Mouse (Mus musculus) liver, adult 2 months (tissue): ENCODE results near the gene Cpn1. TPM values are rescaled to one million over a fixed set of nuclear protein-coding genes. Genes with fewer than 3 reads are reported as not detected.

Experiments used
- DNase-seq: peaks from one replicate; pipeline ENCODE4 v3.0.0-alpha.2; 2011; ENCODE audit warnings: low read depth, low spot score; ENCODE audit errors: extremely low read depth
- H3K27ac ChIP-seq: fragments of 200-500 bp; replicated peaks from 2 replicates; pipeline ENCODE4 v1.5.1; 2012; ENCODE audit warnings: low read depth, mild to moderate bottlenecking, control low read depth, inconsistent platforms, low read length; ENCODE audit not compliant: insufficient read depth
- H3K27me3 ChIP-seq: fragments of 200-500 bp; 2 replicates; pipeline ENCODE4 v1.6.1; 2012; ENCODE audit warnings: mild to moderate bottlenecking, moderate library complexity, low read length, inconsistent platforms; ENCODE audit not compliant: control insufficient read depth, insufficient read depth
- H3K36me3 ChIP-seq: fragments of 200-500 bp; 2 replicates; pipeline ENCODE4 v1.6.1; 2012; ENCODE audit warnings: low read length, inconsistent platforms; ENCODE audit not compliant: control insufficient read depth, insufficient read depth
- H3K4me1 ChIP-seq: fragments of 200-500 bp; 2 replicates; pipeline ENCODE4 v1.6.1; 2011; ENCODE audit warnings: low read length; ENCODE audit not compliant: control insufficient read depth, insufficient read depth
- H3K4me3 ChIP-seq: fragments of 200-500 bp; 2 replicates; pipeline ENCODE4 v1.5.1; 2011; ENCODE audit warnings: low read depth, mild to moderate bottlenecking, control low read depth, low read length, moderate library complexity; ENCODE audit not compliant: insufficient read depth
- H3K79me2 ChIP-seq: fragments of 200-500 bp; 2 replicates; pipeline ENCODE4 v1.6.1; 2012; ENCODE audit warnings: inconsistent platforms, mild to moderate bottlenecking, low read length, moderate library complexity; ENCODE audit not compliant: control insufficient read depth, insufficient read depth
- H3K9ac ChIP-seq: fragments of 200-500 bp; 2 replicates; pipeline ENCODE4 v1.6.1; 2012; ENCODE audit warnings: low read depth, mild to moderate bottlenecking, control low read depth, inconsistent platforms, low read length
- CTCF ChIP-seq: fragments of 200-500 bp; IDR thresholded peaks from 2 replicates; pipeline ENCODE4 v1.5.1; 2011; ENCODE audit warnings: low read depth, low read length, control low read depth
- POLR2A ChIP-seq: fragments of 200-500 bp; IDR thresholded peaks from 2 replicates; pipeline ENCODE4 v1.6.1; 2011; ENCODE audit warnings: low read length, control low read depth; ENCODE audit not compliant: insufficient read depth; ENCODE audit errors: extremely low read depth
- WGBS: fragments of 180-500 bp; shearing (Covaris S2); methylation state at CpG from one replicate; pipeline ENCODE4 v1.1.7; 2018; 5-methylcytosine and 5-hydroxymethylcytosine counted together
- polyA plus RNA-seq: library from polyadenylated mRNA; depleted of rRNA; stranded (reverse); fragments of >200 nt; gene quantifications from 2 replicates; pipeline ENCODE4 v1.2.3, GENCODE M21; 2012
- total RNA-seq: library from RNA; depleted of rRNA; stranded (reverse); fragments of >200 nt; gene quantifications from 2 replicates; pipeline ENCODE4 v1.2.3, GENCODE M21; 2014

Gene Cpn1
- total and polyA plus RNA-seq, 2 experiments: 215 to 336 TPM

GRCm38 (mm10) chr19:43998802-43999527 is 12.6 kb upstream of the Cpn1 start:
- TF ChIP-seq POLR2A (no peak), CTCF (no peak)
- peaks cover 12% of the 10 kb centered on the region for H3K4me1 ChIP-seq
- peak overlapping the region; percentile 13; the same call in 1 of the 2 replicates for H3K9ac ChIP-seq
- peak overlapping the region; percentile 91 for H3K27ac ChIP-seq
- H3K36me3 ChIP-seq: no peaks in the 10 kb centered on the region
- H3K27me3 ChIP-seq: no peaks in the 10 kb centered on the region
- WGBS: 26% methylated on average over 11 of the region's 11 CpGs
- peak; percentile 98 for DNase-seq
- H3K79me2 ChIP-seq: no peaks in the 10 kb centered on the region
- no peak overlapping the region for H3K4me3 ChIP-seq

DNA sequence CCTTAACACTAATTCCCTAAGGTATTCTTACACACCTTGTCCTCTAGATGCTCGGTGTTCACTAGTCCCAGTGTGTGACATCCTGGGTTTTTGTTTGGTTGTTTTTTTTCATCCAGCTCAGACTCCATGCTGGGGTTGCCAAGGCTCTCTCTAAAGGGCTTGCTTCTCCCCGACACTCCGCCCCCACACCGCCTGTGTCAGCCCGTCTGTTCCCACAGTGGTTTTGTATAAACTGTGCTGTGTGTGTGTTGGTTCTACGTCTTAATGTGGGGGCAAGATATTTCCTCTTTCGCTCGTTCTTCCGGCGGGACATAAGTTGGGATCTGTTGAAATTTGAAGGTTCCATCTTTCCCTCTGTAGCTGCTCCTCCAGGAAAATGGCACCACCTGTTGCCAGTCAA is 11.7 kb upstream of the Cpn1 start:
- Histone ChIP-seq H3K4me3 (no peak overlapping the region), H3K79me2 (no peaks in the 10 kb centered on the region), H3K36me3 (no peaks in the 10 kb centered on the region), H3K27me3 (no peaks in the 10 kb centered on the region), H3K9ac (no peak overlapping the region), H3K4me1 (peaks cover 12% of the 10 kb centered on the region), H3K27ac (peak overlapping the region; percentile 91)
- WGBS: 76% methylated on average over 10 of the region's 10 CpGs
- TF ChIP-seq POLR2A (no peak), CTCF (no peak)
- DNase-seq: no peak

GRCm38 (mm10) chr19:43995427-43995826 is 9.1 kb upstream of the Cpn1 start:
- H3K79me2 ChIP-seq: no peaks in the 10 kb centered on the region
- no peak overlapping the region for H3K27ac ChIP-seq
- peaks cover 12% of the 10 kb centered on the region for H3K4me1 ChIP-seq
- H3K27me3 ChIP-seq: no peaks in the 10 kb centered on the region
- H3K4me3 ChIP-seq: no peak overlapping the region
- WGBS: 72% methylated on average over 7 of the region's 7 CpGs
- H3K9ac ChIP-seq: no peak overlapping the region
- TF ChIP-seq POLR2A (no peak), CTCF (no peak)
- no peak for DNase-seq
- no peaks in the 10 kb centered on the region for H3K36me3 ChIP-seq

DNA sequence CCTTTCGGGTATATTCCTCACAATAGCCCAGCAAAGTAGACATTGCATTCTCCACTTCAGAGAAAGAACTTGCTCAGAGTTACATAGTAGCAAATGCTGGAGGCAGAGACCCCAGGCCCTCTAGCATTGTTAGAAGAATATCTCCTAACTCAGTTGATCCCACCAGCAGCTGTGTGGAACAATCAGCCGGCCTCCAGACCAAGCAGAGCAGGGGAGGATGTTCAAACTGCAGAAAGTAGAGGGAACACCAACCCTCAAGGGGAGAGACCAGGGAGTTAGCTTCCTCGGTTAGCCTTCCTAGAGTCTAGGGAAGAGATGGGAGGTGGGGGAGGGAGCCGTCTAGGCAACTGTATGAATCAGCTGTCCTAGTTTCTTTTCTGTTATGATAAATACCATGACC is 6.1 kb upstream of the Cpn1 start:
- 85% methylated on average over 4 of the region's 4 CpGs for WGBS
- DNase-seq: no peak
- no peak overlapping the region for H3K27ac ChIP-seq

GRCm38 (mm10) chr19:43990362-43990761 is 4.0 kb upstream of the Cpn1 start:
- no peaks in the 10 kb centered on the region for H3K27me3 ChIP-seq
- H3K4me1 ChIP-seq: peaks cover 4% of the 10 kb centered on the region; the same call in 1 of the 2 replicates
- H3K9ac ChIP-seq: no peak overlapping the region
- TF ChIP-seq CTCF (no peak), POLR2A (no peak)
- H3K27ac ChIP-seq: no peak overlapping the region
- H3K79me2 ChIP-seq: no peaks in the 10 kb centered on the region
- 85% methylated on average over 8 of the region's 8 CpGs for WGBS
- no peaks in the 10 kb centered on the region for H3K36me3 ChIP-seq
- no peak overlapping the region for H3K4me3 ChIP-seq
- DNase-seq: no peak

More for the DNA sequence above, 6.1 kb upstream of the Cpn1 start:
- H3K4me3 ChIP-seq: no peak overlapping the region
- no peaks in the 10 kb centered on the region for H3K4me1 ChIP-seq
- no peak overlapping the region for H3K9ac ChIP-seq
- H3K36me3 ChIP-seq: no peaks in the 10 kb centered on the region
- TF ChIP-seq CTCF: no peak
- no peak for TF ChIP-seq POLR2A
- H3K27me3 ChIP-seq: no peaks in the 10 kb centered on the region
- no peaks in the 10 kb centered on the region for H3K79me2 ChIP-seq

- no peak for DNase-seq
- Histone ChIP-seq H3K4me1 (peaks cover 10% of the 10 kb centered on the region), H3K9ac (no peak overlapping the region), H3K27ac (no peak overlapping the region), H3K4me3 (no peak overlapping the region), H3K79me2 (peaks cover 19% of the 10 kb centered on the region; the same call in 1 of the 2 replicates), H3K27me3 (no peaks in the 10 kb centered on the region), H3K36me3 (peaks cover 25% of the 10 kb centered on the region)
- 80% methylated on average over 5 of the region's 5 CpGs for WGBS
- TF ChIP-seq POLR2A (no peak), CTCF (no peak)
These were observed 4.4 kb downstream of the Cpn1 start for GRCm38 (mm10) chr19:43981992-43982391.
